Mouse (Mus musculus) cerebellum, adult 9-10 months (tissue): ENCODE measurements around the gene Myh7b.
A peak's percentile ranks its signal among the peaks of the same experiment; 100 is the strongest.

ENCODE experiments used
- DNase-seq: peaks from one replicate; pipeline ENCODE4 v3.0.0; 2022

Myh7b gene

DNA sequence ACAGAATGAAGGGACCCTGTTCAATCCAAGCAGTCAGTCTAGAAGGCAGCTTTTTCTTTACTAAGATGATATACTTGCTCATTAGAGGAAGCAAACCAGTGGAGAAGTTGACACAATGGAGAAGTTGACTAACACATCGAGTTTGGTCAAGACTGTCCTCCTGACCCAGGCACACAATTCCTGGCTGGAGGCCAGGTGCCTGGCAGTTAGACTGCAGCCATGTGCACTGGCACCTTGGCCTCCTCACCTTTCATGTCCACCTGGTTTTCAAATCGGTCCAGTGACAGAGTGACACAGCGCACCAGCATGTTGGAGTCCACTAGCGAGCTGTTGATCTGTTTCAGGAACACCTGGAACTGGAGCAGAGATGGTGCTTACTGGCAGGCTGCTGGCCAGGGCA, 26.4 kb downstream of the Myh7b start:
- no peak for DNase-seq

DNA sequence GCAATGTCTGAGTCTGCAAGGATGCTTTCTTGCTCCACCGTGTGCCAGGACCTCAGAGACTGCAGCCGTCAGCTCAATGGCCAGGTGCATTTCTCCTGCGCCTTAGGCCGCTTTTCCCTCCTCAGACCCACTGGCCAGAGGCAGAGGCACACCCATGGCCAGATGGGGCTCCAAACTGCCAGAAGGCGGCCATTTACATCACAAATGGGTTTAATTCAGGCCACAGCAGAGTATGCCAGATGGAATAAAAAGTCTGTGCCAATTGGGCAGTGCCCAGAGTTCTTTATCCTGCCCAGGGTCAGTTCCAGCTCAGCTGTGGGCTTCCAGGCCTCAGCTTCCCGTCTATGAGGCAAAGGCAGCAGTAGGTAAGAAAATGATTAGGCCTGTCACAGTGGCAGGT, 29.6 kb downstream of the Myh7b start:
- DNase-seq: peak; percentile 92

DNA sequence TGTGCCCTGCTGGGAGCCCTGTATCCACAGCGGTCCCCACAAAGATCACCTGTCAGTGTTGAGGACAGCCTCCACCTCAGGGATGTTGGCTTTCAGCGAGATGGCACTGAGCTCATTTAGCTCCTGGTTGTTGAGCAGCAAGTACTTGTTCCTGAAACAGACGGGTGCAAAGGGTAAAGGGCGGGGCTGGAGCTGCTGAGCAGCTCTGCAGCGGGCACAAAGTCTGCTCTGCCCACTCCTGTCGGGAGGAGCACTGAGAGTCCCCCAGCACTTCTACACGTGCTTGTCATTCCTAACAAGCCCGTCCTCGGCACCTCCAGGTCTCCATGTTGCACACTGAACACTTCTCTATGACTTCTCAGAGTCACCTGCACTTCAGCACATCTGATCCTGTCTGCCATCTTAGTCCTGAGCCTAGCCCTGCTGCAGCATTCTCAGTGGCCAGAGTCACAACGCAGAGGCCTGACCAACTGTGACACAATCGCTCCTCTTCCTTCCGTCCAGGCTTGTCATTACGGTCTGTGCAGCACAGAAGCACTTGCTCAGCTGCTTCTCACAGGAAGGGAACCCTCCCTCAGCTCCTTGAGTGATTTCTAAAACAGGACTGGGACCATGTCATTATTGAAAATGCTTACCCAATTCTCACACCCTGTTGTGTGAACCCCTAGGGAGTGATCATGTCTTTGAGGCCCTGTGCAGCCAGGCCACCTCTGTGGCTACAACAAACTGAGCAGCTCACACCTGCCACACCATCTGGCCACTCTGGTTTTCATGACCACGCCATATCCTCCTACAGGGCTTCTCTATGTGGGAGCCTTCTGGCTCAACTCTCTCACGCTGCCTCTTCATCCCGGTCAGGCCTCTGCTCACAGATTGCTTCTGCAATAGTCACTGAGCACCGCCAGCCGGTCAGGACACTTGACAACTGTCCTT, 30.8 kb downstream of the Myh7b start:
- DNase-seq: peak; percentile 61

DNA sequence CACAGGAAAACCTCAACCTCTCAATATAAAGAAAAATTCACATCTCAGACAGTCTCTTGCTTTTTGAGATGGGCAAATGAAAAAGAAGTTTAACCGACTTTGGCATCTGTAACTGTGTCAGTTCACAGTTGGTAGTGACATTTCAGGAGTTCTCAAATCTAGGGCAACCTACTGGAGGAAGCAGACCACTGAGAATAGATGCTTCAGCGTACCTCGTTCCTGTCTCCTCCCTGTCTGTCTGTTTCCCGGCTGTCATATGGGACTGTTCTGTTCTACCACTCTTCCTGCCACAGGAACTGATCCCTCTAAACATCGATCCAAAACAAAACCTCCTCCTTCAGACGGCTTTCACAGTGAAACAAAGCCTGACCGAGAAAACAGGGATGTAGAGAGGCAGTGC, 34.7 kb downstream of the Myh7b start:
- DNase-seq: peak; percentile 52

DNA sequence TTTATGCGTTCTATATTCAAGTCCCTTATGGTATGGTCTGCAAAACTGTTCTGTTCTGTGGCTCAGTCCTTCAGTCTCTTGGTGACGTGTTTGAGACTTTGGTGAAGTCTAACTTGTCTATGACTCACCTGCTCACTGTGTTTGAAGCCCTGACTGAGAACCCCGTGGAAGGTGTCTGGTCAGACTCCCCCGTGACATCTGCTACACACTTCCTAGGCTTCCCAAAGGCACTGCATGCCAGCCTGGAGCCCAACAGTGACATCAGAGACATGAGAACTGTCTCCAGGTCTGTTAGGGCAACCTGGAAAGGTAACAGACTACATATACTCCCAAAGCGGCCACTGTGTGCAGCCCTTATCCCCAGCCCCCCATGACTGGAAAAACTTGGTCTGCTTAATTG, 41.6 kb downstream of the Myh7b start:
- DNase-seq: no peak

DNA sequence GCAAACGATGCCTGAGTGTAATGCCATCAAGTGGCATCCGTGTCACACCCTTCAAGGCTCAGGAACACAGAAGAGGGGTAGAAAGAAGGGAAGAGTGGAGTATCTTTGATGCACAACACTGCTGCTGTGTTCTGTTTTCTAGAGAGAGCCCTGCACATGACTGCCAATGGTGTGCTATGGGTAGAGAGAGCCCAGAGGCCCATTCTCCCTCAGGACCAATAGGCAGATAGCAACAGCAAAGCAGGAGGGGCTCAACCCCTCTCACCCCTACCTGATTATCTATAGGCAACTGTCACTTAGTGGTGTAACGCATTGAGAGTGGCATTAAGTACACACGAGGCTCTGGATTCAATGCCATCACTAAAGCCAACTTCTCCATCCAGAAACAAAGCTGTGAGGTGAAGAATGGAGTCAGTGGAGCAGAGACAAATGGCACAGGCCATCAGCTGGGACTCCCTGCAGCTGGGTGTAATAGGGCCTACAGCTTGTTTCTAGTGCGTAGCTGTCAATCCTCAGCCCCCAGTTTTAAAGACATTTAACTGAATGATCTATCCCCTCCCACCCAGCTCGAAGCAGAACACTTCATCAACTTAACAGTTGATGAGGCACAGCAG, 44.9 kb downstream of the Myh7b start:
- DNase-seq: no peak

DNA sequence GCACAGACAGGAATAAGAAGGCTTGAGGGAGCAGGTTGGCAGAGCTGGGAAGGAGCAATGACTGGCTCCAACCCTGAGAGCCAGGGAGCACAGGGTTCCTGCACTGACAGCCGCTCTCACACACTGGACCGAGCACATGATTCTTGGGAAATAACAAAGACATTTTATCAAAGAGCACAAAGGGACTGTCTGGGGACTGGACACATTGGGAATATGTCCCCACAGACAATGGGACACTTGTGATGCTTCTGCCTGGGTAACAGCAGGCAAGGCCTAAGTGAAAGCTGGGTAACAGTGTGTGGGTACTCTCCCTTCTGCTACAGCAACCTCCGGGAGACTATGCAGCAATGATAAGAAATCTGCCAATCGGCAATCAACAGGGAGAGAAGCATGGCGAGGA, 51.4 kb downstream of the Myh7b start:
- no peak for DNase-seq

DNA sequence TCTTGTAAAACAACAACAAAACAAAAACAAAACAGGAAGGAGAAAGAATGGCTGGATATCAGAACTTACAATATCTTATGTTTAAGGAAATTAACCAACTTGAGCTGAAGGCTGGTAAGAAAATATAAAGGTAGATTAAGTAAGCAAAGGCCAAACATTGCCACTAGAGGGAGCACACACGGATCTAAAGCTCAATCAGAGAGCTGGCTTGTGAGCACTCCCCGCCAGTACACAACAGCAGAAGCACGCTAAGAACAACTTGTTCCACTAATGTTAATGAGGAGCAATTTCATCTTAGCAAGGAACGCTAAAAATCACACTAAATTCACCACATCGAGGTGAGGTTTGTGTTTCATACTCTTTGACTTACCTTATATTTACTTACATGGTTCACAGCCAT, 52.1 kb downstream of the Myh7b start:
- DNase-seq: peak; percentile 79

DNA sequence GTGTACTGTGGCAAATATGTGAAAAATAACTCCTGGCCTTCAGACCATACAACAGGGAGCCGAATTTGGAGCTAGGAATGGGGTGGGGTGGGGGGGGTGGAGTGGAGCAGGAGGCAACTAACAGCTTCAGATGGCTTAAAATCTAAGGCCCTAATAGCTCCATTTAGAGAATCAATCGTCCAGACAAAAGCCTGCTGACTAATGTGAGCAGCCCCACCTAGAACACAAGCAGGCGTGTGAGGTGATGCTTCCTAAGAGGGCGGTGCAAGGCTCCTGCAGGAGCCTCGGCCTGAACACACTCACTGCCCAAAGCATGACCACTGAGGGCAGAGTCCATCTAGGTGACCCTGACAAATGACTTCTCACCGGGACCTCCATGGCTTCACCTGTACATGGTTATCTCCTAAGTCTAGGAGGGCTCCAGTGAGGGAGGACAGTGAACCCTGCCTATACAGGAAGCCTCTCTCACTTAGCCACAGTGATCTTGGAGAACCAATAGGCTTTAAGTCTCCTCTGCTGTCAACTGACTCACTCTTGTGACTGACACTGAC, 53.0 kb downstream of the Myh7b start:
- DNase-seq: no peak

DNA sequence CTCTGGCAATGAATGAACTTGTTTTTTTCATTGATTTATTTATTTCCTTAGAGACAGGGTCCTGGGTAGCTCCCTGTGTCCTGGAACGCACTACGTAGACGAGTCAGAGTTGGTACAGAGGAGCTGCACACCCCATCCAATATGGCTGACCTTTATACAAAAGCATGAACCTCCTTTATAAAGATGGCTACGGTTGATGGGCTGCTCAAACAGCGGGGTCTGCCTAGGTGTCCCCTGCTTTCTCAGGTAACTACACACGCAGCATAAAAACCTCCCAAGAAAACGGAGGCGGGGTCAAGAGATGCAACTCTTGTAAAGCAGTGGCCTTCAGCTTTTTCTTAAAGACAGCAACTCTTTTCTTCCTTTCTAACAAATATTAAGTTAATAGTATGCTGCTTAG, 56.9 kb downstream of the Myh7b start:
- DNase-seq: no peak

DNA sequence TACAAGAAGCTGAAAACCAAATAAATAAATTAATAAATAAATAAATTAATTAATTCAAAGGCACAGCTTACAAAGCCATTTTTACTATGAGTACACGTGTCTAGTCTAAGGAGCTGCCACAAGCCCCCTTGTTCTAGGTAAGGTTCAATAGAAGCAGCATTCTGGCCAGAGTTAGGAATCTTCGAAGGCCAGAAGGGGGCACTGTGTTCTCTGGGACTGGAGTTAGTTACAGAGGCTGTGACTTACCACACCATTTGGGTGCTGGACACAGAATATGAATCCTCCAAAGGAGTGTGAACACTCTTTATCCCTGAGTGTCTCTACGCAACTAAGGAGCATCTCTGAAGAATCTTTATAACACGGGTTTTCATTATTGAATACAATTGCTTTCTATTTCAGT, 57.4 kb downstream of the Myh7b start:
- DNase-seq: no peak

DNA sequence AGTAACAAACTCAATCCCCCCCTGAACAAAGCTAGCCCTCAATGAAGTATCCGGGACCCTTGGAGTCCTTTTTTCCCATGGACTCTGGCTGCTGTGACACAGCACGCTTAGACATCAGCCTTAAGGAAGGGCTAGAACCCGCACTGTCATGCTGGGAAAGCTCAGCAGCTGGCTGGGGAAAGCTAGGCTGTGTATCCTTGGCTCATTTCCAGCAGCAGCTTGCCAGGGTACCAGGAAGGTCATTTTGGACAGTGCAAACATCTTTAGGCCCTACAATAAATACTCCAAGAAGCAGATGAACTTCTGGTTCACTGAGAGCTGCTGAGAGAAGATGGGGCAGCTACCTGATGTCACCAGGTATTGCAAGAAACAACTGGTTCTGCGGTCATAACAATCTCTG, 60.2 kb downstream of the Myh7b start:
- DNase-seq: no peak

DNA sequence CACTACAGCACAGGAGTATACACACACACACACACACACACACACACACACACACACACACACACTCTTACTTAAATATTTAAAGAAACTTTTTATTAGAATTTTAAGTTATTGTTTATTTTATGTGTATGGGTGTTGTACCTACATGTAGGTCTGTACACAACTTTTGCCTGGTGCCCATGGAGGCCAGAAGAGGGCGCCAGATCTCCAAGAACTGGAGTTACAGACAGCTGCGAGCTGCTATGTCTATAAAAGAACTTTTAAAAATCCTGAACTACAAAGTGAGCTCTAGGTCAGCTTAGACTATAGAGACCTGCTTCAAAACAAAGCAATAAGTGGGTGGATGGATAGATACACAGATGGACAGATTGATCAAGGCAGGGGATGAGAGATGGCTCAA, 62.5 kb downstream of the Myh7b start:
- DNase-seq: peak; percentile 76

DNA sequence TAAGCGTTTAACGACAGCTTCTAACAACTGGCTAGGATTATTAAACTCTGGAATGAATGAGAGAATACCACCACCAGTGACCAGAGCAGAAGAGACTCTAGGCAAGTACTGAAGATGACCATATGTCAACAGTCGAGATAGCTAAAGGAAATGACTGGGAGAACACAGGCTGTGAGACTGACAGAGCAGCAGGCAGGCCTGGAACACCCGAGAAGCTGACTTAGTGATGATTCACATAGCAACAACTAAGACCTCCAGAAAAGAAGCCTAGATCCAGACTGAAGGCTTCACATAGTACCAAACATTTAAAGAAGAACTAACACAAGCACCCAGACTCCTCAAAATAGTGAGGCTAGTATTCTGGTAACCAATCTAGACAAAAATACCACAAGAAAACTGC, 64.1 kb downstream of the Myh7b start:
- no peak for DNase-seq

DNA sequence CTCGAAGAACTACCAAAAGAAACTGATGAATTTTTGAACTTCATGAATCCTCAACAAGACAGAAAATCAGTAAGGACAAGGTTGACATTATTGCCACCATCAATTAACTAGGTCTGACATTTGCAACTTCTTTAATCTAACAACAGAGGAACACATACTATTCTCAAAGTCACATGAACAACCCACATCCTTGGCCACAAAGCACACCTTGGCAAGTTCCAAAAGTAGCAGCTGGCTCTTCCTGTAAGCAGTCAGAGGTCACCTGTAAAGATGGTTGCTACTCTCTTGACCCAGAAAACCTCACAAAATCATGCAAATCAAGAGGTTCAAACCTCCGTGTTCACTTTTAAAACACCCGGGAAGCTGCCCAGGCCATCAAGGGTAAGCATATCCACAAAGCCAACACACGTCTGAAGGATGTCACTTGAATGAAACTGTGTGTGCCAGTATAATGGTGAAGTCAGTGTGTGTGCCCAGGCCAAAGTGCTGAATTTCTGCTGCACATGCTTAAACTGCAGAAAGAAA, 68.6 kb downstream of the Myh7b start:
- DNase-seq: no peak

DNA sequence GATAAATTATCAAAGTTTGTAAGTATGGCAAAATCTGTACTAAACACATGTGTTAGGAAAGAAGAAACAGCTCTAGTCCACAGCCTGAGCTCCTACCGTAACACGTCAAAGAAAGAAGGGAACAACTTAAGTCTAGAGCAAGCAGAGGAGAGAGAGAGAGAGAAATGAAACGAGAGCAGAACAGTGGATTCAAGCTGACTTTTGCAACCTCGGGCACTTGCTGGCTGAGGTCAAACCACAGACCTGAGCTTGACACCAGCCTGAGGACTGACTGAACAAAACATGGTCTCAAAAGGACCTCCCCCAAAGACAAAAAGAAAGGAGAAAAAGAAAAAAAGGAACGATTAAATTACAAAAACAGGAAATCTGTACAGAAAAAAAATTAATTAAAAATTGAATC, 69.6 kb downstream of the Myh7b start:
- DNase-seq: no peak

DNA sequence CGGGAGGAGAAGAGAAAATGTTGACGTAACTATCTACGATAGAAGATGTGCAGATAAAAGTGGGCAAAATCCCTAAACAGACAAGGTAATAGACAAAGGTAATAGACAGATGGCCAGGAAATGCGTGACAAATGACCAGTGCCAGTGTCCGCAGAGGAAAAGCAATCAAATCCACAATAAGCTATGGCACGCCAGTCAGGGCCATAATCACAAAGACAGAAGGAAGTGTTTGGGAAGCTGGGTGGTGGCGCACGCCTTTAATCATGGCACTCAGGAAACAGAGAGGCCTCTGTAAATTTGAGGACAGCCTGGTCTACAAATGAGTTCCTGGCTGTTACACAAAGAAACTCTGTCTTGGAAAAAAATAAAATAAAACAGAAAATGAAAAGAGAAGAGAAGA, 70.2 kb downstream of the Myh7b start:
- DNase-seq: no peak

DNA sequence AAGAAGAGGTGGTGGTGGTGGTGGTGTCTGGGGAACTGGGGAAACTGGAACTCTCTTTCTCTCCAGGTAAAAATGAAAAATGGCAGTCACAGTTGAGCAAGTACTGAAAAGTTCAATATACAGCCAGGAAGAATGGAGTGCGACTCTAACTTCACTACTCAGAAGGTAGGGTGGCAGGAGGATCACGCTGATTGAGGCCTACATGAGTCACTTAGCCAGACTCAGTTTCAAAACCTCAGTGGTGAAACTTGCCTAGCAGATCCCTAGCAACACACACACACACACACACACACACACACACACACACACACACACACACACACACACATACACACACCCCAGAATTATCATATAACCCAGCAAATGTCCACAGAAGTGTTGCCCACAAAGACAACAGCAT, 70.9 kb downstream of the Myh7b start:
- no peak for DNase-seq

DNA sequence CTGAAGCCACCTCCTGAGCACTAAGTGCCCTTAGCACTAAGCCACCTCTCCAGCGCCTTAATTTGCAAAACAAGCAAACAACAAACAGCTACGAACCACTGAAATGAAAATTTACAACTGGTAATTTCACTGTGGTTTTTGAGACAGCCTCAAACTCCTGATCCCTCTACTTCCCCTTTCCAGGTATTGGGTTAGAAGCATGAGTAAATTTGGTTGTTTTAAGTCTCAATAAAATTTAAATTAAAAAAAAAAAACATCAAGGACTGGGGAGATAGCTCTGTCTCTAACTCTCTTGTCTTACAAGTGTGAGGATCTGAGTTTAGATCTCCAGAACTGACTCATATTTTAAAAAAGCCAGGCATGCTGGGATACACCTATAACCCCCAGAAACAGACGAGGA, 72.1 kb downstream of the Myh7b start:
- DNase-seq: no peak

DNA sequence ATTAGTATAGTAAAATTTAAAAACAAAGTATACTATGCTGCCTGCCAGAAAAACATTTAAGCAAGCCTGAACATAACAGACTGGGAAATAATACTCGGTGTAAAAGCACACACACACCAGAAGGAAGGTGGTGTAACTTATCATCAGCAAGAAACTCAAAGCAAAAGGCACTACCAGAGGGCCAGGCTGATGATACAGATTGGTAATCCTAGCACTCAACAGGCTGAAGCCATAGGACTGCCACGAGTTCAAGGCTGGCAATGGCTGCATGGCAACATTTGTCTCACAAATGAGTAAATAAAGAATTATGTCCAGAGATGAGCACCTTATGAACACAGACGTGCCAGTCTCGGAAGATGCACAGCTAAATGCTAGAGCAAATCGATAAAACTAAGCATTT, 72.8 kb downstream of the Myh7b start:
- DNase-seq: no peak
